22 mouse cellular contexts compared by ENCODE assay signal in the genomic region with DNA sequence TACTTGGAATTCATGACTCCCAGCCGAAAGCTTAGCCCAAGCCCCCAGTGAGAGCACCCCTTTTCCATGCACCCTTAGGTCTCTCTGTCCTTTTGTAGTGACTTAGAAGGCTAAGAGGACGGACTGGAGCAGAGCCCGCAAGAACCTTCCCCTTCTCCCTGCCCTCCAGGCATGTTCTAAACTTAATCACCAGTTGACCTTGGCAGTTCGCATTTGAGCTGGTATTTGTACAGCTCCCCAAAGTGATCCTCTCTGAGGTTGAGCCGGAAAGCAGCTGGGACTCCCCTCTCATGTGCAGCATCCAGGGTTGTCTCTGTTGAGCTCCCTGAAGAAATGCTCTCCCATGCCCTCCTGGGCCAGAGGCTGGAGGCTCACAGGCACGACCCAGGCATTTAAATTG.
DNase-seq lines count a peak whose midpoint lies in the region; ATAC-seq and TF ChIP-seq lines count a peak whose summit lies in the region.
"Had no signal": no experiment of that assay in that cellular context is flagged by ENCODE, and none has a peak within 500 bp of the region (broad histone marks: within the 10 kb centered on the region; RNA-seq: fewer than 3 reads in every experiment).

No protein-coding gene starts in this region.

- H3K4me2 ChIP-seq in hindbrain, embryonic 12.5 days (replicated peaks): no peak overlapping the region
- H3K4me2 ChIP-seq: embryonic facial prominence, embryonic 15.5 days; hindbrain, embryonic 13.5 days had no signal

- no peak overlapping the region for H3K9ac ChIP-seq in hindbrain, embryonic 12.5 days
- H3K9ac ChIP-seq: embryonic facial prominence, embryonic 15.5 days; hindbrain, embryonic 13.5 days had no signal

- no peaks in the 10 kb centered on the region for H3K36me3 ChIP-seq in heart, embryonic 10.5 days
- no peaks in the 10 kb centered on the region for H3K36me3 ChIP-seq in E14TG2a.4 (ENCODE audit: insufficient read depth, low read length)
- H3K36me3 ChIP-seq in hindbrain, embryonic 12.5 days: no peaks in the 10 kb centered on the region
- H3K36me3 ChIP-seq: embryonic facial prominence, embryonic 15.5 days; forebrain, embryonic 10.5 days; hindbrain, embryonic 13.5 days had no signal

- no peak for TF ChIP-seq CTCF in E14TG2a.4 (conservative IDR thresholded peaks at IDR 0.05; ENCODE audit: low read length)

- DNase-seq in heart, adult 11 months: peak; percentile 50
- DNase-seq in heart, embryonic 10.5 days (ENCODE audit: low spot score): no peak
- peak; percentile 46 for DNase-seq in ES-CJ7 (ENCODE audit: low read depth, low spot score)
- peak; percentile 34 for DNase-seq in adrenal gland, postnatal 14 days
- DNase-seq in layer of hippocampus, adult 8-10 months (ENCODE audit: low spot score in 2 of 2): no peak
- DNase-seq: cerebellum, adult 11 months; cerebellum, adult 8-10 months; cerebellum, postnatal 14 days; embryo, embryonic 11 days; gastrocnemius, adult 2 months; gastrocnemius, postnatal 25 days; heart, postnatal 10 days; heart, postnatal 4 days; kidney, adult 8-10 months had no signal

- no peaks in the 10 kb centered on the region for H3K9me3 ChIP-seq in heart, embryonic 10.5 days
- H3K9me3 ChIP-seq in E14TG2a.4 (ENCODE audit: low read length): no peaks in the 10 kb centered on the region
- no peaks in the 10 kb centered on the region for H3K9me3 ChIP-seq in hindbrain, embryonic 12.5 days (replicated peaks)
- H3K9me3 ChIP-seq: embryonic facial prominence, embryonic 15.5 days; forebrain, embryonic 10.5 days; hindbrain, embryonic 13.5 days had no signal

- no peak overlapping the region for H3K27ac ChIP-seq in heart, embryonic 10.5 days
- no peak overlapping the region for H3K27ac ChIP-seq in hindbrain, embryonic 12.5 days
- H3K27ac ChIP-seq: embryonic facial prominence, embryonic 15.5 days; forebrain, embryonic 10.5 days; gastrocnemius, adult 2 months; hindbrain, embryonic 13.5 days; hindbrain, postnatal 0 days had no signal

- ATAC-seq in hindbrain, embryonic 12.5 days (ENCODE audit: low FRiP score): no peak
- ATAC-seq: forebrain, embryonic 14.5 days; hindbrain, postnatal 0 days had no signal

- H3K4me3 ChIP-seq in heart, embryonic 10.5 days: no peak overlapping the region
- peak overlapping the region; percentile 52 for H3K4me3 ChIP-seq in E14TG2a.4 (replicated peaks; ENCODE audit: low read length)
- no peak overlapping the region for H3K4me3 ChIP-seq in hindbrain, embryonic 12.5 days
- H3K4me3 ChIP-seq: embryonic facial prominence, embryonic 15.5 days; erythroblast, embryonic 14.5 days; forebrain, embryonic 10.5 days; gastrocnemius, adult 2 months; hindbrain, embryonic 13.5 days had no signal

- H3K4me1 ChIP-seq in heart, embryonic 10.5 days: peaks cover 9% of the 10 kb centered on the region
- H3K4me1 ChIP-seq in E14TG2a.4 (replicated peaks; ENCODE audit: low read depth, low read length): peaks cover 36% of the 10 kb centered on the region
- H3K4me1 ChIP-seq in hindbrain, embryonic 12.5 days: no peaks in the 10 kb centered on the region
- H3K4me1 ChIP-seq: embryonic facial prominence, embryonic 15.5 days; hindbrain, embryonic 13.5 days had no signal

- 80% methylated on average over 6 of the region's 6 CpGs for WGBS in heart, embryonic 10.5 days
- WGBS in hindbrain, embryonic 12.5 days: 75% methylated on average over 6 of the region's 6 CpGs

- no peaks in the 10 kb centered on the region for H3K27me3 ChIP-seq in heart, embryonic 10.5 days (ENCODE audit: insufficient read depth, poor library complexity, severe bottlenecking)
- no peaks in the 10 kb centered on the region for H3K27me3 ChIP-seq in E14TG2a.4 (ENCODE audit: insufficient read depth, low read length)
- H3K27me3 ChIP-seq in hindbrain, embryonic 12.5 days: no peaks in the 10 kb centered on the region
- H3K27me3 ChIP-seq: embryonic facial prominence, embryonic 15.5 days; hindbrain, embryonic 13.5 days had no signal

Comparison
In these comparisons a context has a peak if more than half of its experiments do, and no peak if none do; other contexts are left out.
1. DNase-seq: peak in heart, adult 11 months (single experiment), ES-CJ7 (single experiment) and adrenal gland, postnatal 14 days (single experiment); none in heart, embryonic 10.5 days (single experiment) and layer of hippocampus, adult 8-10 months (0 of 2).